Mouse (Mus musculus) midbrain, embryonic 10.5 days (tissue): Measurements from ENCODE around the gene Mepce. TPM values are rescaled to one million over a fixed set of nuclear protein-coding genes. Genes with fewer than 3 reads are reported as not detected.
"Not testable (repeated sequence)": the region's sequence is repeated elsewhere in the genome, so short reads cannot be mapped to it uniquely, and the experiment has no call there.

Experiments used
- DNase-seq: peaks from one replicate; pipeline ENCODE4 v3.0.0-alpha.2; 2017; ENCODE audit warnings: low spot score
- H3K27ac ChIP-seq: fragments of 300-500 bp; sonication (generic); replicated peaks from 2 replicates; pipeline ENCODE4 v1.5.1; 2016; ENCODE audit warnings: mild to moderate bottlenecking
- H3K27me3 ChIP-seq: fragments of 300-500 bp; sonication (generic); 2 replicates; pipeline ENCODE4 v1.6.1; 2016; ENCODE audit warnings: low read depth, mild to moderate bottlenecking; ENCODE audit not compliant: poor library complexity, severe bottlenecking
- H3K36me3 ChIP-seq: fragments of 300-500 bp; sonication (generic); 2 replicates; pipeline ENCODE4 v1.6.1; 2016; ENCODE audit warnings: mild to moderate bottlenecking, moderate library complexity
- H3K4me1 ChIP-seq: fragments of 300-500 bp; sonication (generic); 2 replicates; pipeline ENCODE4 v1.6.1; 2016
- H3K4me3 ChIP-seq: fragments of 300-500 bp; sonication (generic); 2 replicates; pipeline ENCODE4 v1.5.1; 2016; ENCODE audit warnings: mild to moderate bottlenecking, moderate library complexity
- H3K9me3 ChIP-seq: fragments of 300-500 bp; sonication (generic); replicated peaks from 2 replicates; pipeline ENCODE4 v1.6.1; 2016; ENCODE audit warnings: mild to moderate bottlenecking
- WGBS: fragments of 180-500 bp; shearing (Covaris S2); methylation state at CpG from one replicate; pipeline ENCODE4 v1.1.7; 2016; 5-methylcytosine and 5-hydroxymethylcytosine counted together
- polyA plus RNA-seq: library from polyadenylated mRNA; unstranded; fragments of >200 nt; fragmentation: Nextera tagmentation; extraction: Ambion mirVana; gene quantifications from 2 replicates; pipeline ENCODE4 v1.2.1, GENCODE M21; 2016

The Mepce gene
- polyA plus RNA-seq: 11.7 and 12.5 TPM in 2 replicates

- Histone ChIP-seq H3K4me1 (peaks cover 38% of the 10 kb centered on the region), H3K27ac (peak within 1 kb of the TSS; percentile 95), H3K9me3 (no peaks in the 10 kb centered on the region), H3K27me3 (peaks cover 18% of the 10 kb centered on the region), H3K4me3 (peak within 1 kb of the TSS; percentile 91), H3K36me3 (peaks cover 29% of the 10 kb centered on the region)
- peak; percentile 94 for DNase-seq
- WGBS: under 1% methylated on average over 48 of the region's 48 CpGs
These were observed at the start of gene Mepce, which contains the start of gene Zcwpw1 for GRCm38 (mm10) chr5:137787151-137787928. Mepce (minus strand) TSS chr5:137787655. Zcwpw1 (plus strand) TSS chr5:137787798.

- DNase-seq, H3K27ac ChIP-seq, H3K4me1 ChIP-seq, H3K4me3 ChIP-seq, H3K27me3 ChIP-seq, H3K36me3 ChIP-seq, H3K9me3 ChIP-seq: not testable (repeated sequence)
These were observed 49.7 kb upstream of the Mepce start for GRCm38 (mm10) chr5:137837110-137837509.

DNA sequence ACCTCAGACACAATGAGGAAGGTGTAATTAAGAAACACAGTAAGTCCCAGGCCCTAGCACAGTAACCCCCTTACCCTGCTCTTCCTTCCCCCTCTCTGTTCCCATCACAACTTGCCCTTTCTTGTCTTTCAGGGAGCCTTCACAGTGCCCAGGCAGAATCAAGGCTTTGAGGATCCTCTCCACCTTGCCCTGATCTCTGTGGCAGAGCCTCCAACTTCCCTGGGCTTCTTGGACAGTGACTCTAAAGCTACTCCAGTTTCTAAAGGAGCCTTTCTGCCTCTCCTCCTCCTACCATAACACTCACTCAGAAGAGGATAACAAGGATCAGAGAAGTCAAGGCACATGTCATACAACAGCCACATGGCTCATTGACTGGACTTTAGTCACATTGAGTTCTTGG, 49.2 kb upstream of the Mepce start:
- DNase-seq: no peak
- Histone ChIP-seq H3K27me3 (no peaks in the 10 kb centered on the region), H3K27ac (no peak overlapping the region), H3K4me3 (no peak overlapping the region), H3K36me3 (no peaks in the 10 kb centered on the region), H3K4me1 (no peaks in the 10 kb centered on the region), H3K9me3 (peaks cover 3% of the 10 kb centered on the region; the same call in 1 of the 2 replicates)

DNA sequence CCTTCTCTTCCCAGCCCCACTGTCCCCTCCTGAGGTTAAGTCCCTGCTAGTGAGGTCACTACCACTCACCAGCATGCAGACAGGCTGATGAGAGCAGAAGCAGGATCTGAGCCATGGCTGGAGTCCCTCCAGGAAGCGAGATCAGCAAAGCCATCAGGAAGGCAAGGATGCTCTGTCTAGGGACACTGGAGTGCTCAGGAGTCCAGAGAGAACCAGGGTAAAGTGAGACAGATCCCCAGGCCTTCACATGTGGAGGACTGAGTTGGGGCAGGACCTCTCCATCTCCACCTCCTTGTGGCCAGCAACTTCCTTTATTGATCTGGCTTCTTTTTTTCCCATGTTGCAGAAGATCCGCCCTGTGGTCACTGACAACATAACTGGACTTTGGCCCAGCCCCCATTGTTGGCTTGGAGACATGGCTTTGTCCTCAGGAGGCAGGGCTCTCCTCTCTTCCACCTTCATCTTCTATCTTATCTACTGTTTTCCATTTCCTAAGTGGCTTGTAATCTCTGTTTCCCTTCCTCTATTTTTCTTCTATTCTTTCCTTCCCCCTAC, 48.6 kb upstream of the Mepce start, which contains the start of gene Pilra:
Pilra (minus strand) TSS at position 316 of the 555 bp plus-strand sequence.
- H3K4me1 ChIP-seq, H3K9me3 ChIP-seq, DNase-seq, H3K36me3 ChIP-seq, H3K27ac ChIP-seq, H3K4me3 ChIP-seq, H3K27me3 ChIP-seq: not testable (repeated sequence)
- 60% methylated on average over 2 of the region's 2 CpGs for WGBS

DNA sequence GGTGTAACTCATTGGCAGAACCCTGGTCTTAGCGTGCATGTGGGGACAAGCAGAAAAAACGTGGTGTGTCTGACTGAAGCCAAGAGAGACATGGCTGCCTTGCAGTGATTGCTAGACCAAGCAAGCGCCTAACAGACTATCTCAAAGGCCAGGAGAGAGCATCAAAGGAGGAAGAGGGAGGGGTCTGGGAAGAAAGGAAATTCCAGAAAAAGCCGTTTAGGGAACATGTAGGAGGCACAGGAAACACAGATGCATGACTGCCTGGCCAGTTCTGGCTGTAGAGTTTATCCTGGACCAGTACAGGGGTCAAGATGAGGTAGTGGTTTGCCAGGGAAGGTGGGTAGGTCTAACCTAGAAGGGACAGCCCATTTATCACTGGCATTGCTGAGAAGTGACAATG, 46.0 kb upstream of the Mepce start:
- no peak overlapping the region for H3K4me3 ChIP-seq
- H3K27ac ChIP-seq: no peak overlapping the region
- 69% methylated on average over 4 of the region's 4 CpGs for WGBS
- H3K9me3 ChIP-seq: peaks cover 3% of the 10 kb centered on the region; the same call in 1 of the 2 replicates
- DNase-seq: no peak
- H3K36me3 ChIP-seq: no peaks in the 10 kb centered on the region
- H3K4me1 ChIP-seq: no peaks in the 10 kb centered on the region
- no peaks in the 10 kb centered on the region for H3K27me3 ChIP-seq

- WGBS: 77% methylated on average over 6 of the region's 6 CpGs
- Histone ChIP-seq H3K9me3 (no peaks in the 10 kb centered on the region), H3K4me3 (no peak overlapping the region)
These were observed 44.1 kb upstream of the Mepce start for GRCm38 (mm10) chr5:137831506-137831905.

GRCm38 (mm10) chr5:137831106-137831505, 43.7 kb upstream of the Mepce start:
- no peaks in the 10 kb centered on the region for H3K27me3 ChIP-seq
- no peak for DNase-seq
- no peak overlapping the region for H3K4me3 ChIP-seq
- H3K9me3 ChIP-seq: no peaks in the 10 kb centered on the region
- 89% methylated on average over 4 of the region's 4 CpGs for WGBS
- no peak overlapping the region for H3K27ac ChIP-seq
- H3K36me3 ChIP-seq: no peaks in the 10 kb centered on the region
- H3K4me1 ChIP-seq: no peaks in the 10 kb centered on the region

More at GRCm38 (mm10) chr5:137831506-137831905, 44.1 kb upstream of the Mepce start:
- Histone ChIP-seq H3K36me3 (no peaks in the 10 kb centered on the region), H3K4me1 (no peaks in the 10 kb centered on the region), H3K27me3 (no peaks in the 10 kb centered on the region), H3K27ac (no peak overlapping the region)
- DNase-seq: no peak

DNA sequence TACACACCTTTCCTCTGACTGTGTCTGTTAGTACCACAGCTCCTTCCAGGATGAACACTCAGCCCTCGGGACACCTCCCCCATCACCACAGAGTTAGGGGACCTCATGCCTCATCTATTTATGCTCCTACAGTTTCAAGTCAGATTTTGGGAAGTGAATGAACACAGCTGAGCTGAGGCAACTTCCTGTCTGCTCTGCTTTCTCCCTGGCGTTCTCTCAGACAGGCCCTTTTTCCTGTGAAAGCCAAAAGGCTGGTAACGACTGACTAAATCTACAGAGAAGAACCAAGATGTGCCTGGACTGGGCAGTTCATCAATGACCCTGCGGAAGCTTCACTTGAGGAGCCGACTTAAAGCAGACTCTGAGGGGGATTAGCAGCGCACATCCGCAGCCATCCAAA, 42.8 kb upstream of the Mepce start:
- 84% methylated on average over 7 of the region's 7 CpGs for WGBS
- no peaks in the 10 kb centered on the region for H3K36me3 ChIP-seq

DNA sequence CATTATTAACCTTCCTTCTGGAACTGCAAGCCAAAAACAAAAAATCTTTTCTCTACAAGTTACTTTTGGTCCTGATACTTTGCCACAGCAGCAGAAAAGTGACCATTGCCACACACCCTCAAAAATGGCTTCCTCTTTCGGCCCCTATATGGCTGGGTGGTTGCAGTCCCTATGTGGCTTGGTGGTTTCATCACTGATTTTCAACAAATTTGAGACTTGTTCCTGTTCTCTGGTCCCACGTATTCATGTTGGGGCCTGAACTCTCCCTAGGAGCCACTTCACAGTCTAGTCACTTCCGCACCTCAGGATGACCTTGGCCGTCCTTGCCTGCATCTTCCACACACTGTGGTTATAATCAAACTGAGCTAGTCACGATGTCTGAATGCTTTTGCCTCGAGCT, 41.2 kb upstream of the Mepce start:
- WGBS: 86% methylated on average over 6 of the region's 6 CpGs
- Histone ChIP-seq H3K36me3 (no peaks in the 10 kb centered on the region), H3K4me3 (no peak overlapping the region), H3K27ac (no peak overlapping the region), H3K27me3 (no peaks in the 10 kb centered on the region), H3K9me3 (no peaks in the 10 kb centered on the region), H3K4me1 (no peaks in the 10 kb centered on the region)
- no peak for DNase-seq

More for the DNA sequence above, 42.8 kb upstream of the Mepce start:
- Histone ChIP-seq H3K4me3 (no peak overlapping the region), H3K4me1 (no peaks in the 10 kb centered on the region), H3K9me3 (no peaks in the 10 kb centered on the region), H3K27me3 (no peaks in the 10 kb centered on the region), H3K27ac (no peak overlapping the region)
- no peak for DNase-seq

- Histone ChIP-seq H3K4me3 (no peak overlapping the region), H3K27me3 (no peaks in the 10 kb centered on the region), H3K9me3 (no peaks in the 10 kb centered on the region), H3K27ac (no peak overlapping the region), H3K36me3 (no peaks in the 10 kb centered on the region), H3K4me1 (no peaks in the 10 kb centered on the region)
- no peak for DNase-seq
- 58% methylated on average over 7 of the region's 7 CpGs for WGBS
These were observed 39.0 kb upstream of the Mepce start for GRCm38 (mm10) chr5:137826421-137826820.

DNA sequence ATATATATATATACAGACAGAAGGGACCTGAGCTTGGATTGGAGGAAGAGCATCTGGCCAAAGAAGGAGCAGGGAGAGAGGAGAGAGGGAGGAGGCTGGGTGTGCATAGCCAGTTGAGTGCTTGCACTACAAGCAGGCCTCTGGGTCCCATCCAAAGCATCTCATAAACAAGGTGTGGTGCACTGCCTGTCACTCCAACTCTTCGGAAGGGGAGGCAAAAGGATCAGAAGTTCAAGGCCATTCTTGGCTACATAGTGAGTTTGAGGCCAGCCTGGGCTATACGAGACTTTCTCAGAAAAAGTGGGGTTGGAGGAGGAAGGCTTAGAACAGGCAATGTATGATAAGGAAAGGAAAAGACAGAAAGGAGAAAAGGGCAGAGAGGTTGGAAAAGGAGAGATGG, 38.5 kb upstream of the Mepce start:
- no peak overlapping the region for H3K27ac ChIP-seq
- H3K4me3 ChIP-seq: no peak overlapping the region
- H3K4me1 ChIP-seq: no peaks in the 10 kb centered on the region
- no peaks in the 10 kb centered on the region for H3K9me3 ChIP-seq
- no peaks in the 10 kb centered on the region for H3K36me3 ChIP-seq
- no peak for DNase-seq
- 86% methylated on average over 2 of the region's 2 CpGs for WGBS
- no peaks in the 10 kb centered on the region for H3K27me3 ChIP-seq

DNA sequence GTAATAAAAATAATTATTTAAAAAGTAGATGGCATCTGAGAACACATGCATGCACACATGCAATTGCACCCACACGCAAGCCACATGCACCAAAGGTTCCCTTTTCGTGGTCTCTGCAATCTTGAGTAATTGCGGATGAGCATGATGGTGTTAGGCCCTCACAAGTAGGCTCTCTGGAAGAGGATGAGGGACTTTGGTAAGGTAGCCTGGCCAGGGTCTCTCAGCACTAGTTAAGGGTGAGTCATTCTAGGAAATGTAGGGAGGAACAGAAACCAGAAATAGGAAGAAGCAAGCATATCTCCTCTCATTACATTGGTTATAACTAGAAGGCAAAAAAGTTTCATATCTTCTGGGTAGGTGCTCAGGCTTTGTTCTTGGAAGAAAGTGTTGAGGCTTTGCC, 37.6 kb upstream of the Mepce start:
- Histone ChIP-seq H3K27ac (no peak overlapping the region), H3K36me3 (no peaks in the 10 kb centered on the region), H3K4me1 (no peaks in the 10 kb centered on the region), H3K9me3 (no peaks in the 10 kb centered on the region), H3K4me3 (no peak overlapping the region), H3K27me3 (no peaks in the 10 kb centered on the region)
- 93% methylated on average over 3 of the region's 3 CpGs for WGBS
- no peak for DNase-seq

- no peaks in the 10 kb centered on the region for H3K9me3 ChIP-seq
- no peak for DNase-seq
- no peaks in the 10 kb centered on the region for H3K4me1 ChIP-seq
- no peak overlapping the region for H3K27ac ChIP-seq
- WGBS: 91% methylated on average over 6 of the region's 6 CpGs
- no peaks in the 10 kb centered on the region for H3K36me3 ChIP-seq
- H3K27me3 ChIP-seq: no peaks in the 10 kb centered on the region
- H3K4me3 ChIP-seq: no peak overlapping the region
These were observed 36.1 kb upstream of the Mepce start for GRCm38 (mm10) chr5:137823455-137824045.
